ENCODE assay signal across 8 mouse cellular contexts in the genomic region with DNA sequence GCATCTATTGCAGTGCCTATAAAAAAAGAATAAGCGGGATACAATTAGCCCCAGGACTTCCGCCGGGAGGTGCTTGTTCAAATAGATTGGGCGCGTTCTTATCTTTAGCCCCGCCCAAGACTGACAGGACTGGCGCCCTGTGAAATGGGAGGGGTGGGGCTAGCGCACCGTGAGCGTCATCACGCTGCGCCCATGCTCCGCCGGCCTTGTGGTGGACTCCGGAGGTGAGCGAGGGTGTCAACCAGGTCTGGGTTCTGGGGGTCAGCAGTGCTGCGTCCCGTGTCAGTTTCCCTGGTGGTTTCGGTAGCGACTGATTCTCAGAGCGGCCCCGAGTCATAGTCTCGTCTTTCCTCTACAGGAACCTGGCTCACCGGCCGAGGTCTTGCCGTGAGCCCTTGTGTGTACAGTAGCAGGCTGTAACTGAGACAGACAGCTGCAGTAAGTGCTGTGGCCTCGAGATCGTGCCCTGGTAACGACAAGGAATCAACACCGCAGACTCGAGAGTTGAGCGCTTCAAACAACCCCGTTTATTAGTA. TPM values are rescaled to one million over a fixed set of nuclear protein-coding genes. Genes with fewer than 3 reads are reported as not detected.
DNase-seq lines count a peak whose midpoint lies in the region; ATAC-seq and TF ChIP-seq lines count a peak whose summit lies in the region.

TSS of gene Mrps17 (plus strand) at position 172 of the 536 bp plus-strand sequence.

- ATAC-seq in common myeloid progenitor, adult 5-6 weeks (replicated peaks; ENCODE audit: low read depth, poor library complexity, severe bottlenecking), result peak; percentile 99
- peak; percentile 98 for ATAC-seq in hindbrain, postnatal 0 days
- ATAC-seq in megakaryocyte, adult 5-6 weeks (ENCODE audit: poor library complexity, severe bottlenecking), result peak; percentile 100

- WGBS in hindbrain, postnatal 0 days, result under 1% methylated on average over 33 of the region's 33 CpGs

- 0 out of 2 replicates have a peak, but pooled peaks cover 8% of the 10 kb centered on the region for H3K4me1 ChIP-seq in hindbrain, postnatal 0 days (ENCODE audit: insufficient read depth, low read length)

- peak within 1 kb of the TSS; percentile 92 for H3K27ac ChIP-seq in gastrocnemius, adult 2 months
- H3K27ac ChIP-seq in hindbrain, postnatal 0 days, result peak within 1 kb of the TSS; percentile 72
- peak within 1 kb of the TSS; percentile 78 for H3K27ac ChIP-seq in left cerebral cortex, adult 2 months

- intact Hi-C loops in gastrocnemius, adult 2 months (cut with DNase I), result loop anchor here (2.0 kb wide), 1 partner anchor 45 kb away; the partner anchor contains the start of gene Zfp11
- intact Hi-C loops in left cerebral cortex, adult 2 months (cut with DNase I), result loop anchor here (2.0 kb wide), 1 partner anchor 45 kb away; the partner anchor contains the start of gene Zfp11

- no peaks in the 10 kb centered on the region for H3K9me3 ChIP-seq in hindbrain, postnatal 0 days (ENCODE audit: low read length)

- peak; percentile 98 for DNase-seq in ZHBTc4 (ENCODE audit: low read depth, low spot score)
- peak; percentile 95 for DNase-seq in gastrocnemius, adult 2 months
- peak; percentile 97 for DNase-seq in hindbrain, postnatal 0 days (ENCODE audit: low spot score)
- DNase-seq in left cerebral cortex, adult 2 months (ENCODE audit: extremely low spot score in 1 of 2, low spot score in 2 of 2), result peak; percentile 89 to 90
- peak; percentile 92 to 95 for DNase-seq in right cerebral cortex, adult 2 months (ENCODE audit: low spot score in 2 of 2)
- DNase-seq in urinary bladder, postnatal 14 days (ENCODE audit: low spot score), result peak; percentile 93

- H3K4me2 ChIP-seq in hindbrain, postnatal 0 days (ENCODE audit: low read depth, low read length), result peak within 1 kb of the TSS; percentile 91

- H3K27me3 ChIP-seq in hindbrain, postnatal 0 days (ENCODE audit: insufficient read depth, low read length), result no peaks in the 10 kb centered on the region

- H3K4me3 ChIP-seq in gastrocnemius, adult 2 months, result peak within 1 kb of the TSS; percentile 88
- H3K4me3 ChIP-seq in hindbrain, postnatal 0 days (ENCODE audit: low read length), result peak within 1 kb of the TSS; percentile 85
- H3K4me3 ChIP-seq in left cerebral cortex, adult 2 months, result peak within 1 kb of the TSS; percentile 78

- peak; percentile 5; the same call in 1 of the 2 replicates for TF ChIP-seq CTCF in gastrocnemius, adult 2 months (IDR thresholded peaks at IDR 0.05)
- peak; percentile 18; the same call in 1 of the 2 replicates for TF ChIP-seq CTCF in hindbrain, postnatal 0 days (IDR thresholded peaks at IDR 0.05; ENCODE audit: low read depth)
- TF ChIP-seq CTCF in left cerebral cortex, adult 2 months (IDR thresholded peaks at IDR 0.05), result no peak; the same call in 1 of the 2 replicates

- H3K9ac ChIP-seq in hindbrain, postnatal 0 days (replicated peaks; ENCODE audit: low read length), result peak within 1 kb of the TSS; percentile 72

- H3K36me3 ChIP-seq in hindbrain, postnatal 0 days (ENCODE audit: insufficient read depth, low read length), result peaks cover 19% of the 10 kb centered on the region

RNA-seq across cellular contexts. Expression of gene Mrps17, which starts in this region (rescaled TPM):
- total RNA-seq in common myeloid progenitor, adult 5-6 weeks (2017), result 76.2 and 84.4 TPM in 2 replicates
- 10 to 100 TPM; 57.6 to 63.1 TPM for total RNA-seq in gastrocnemius, adult 2 months (2021)
- total RNA-seq in hindbrain, postnatal 0 days (2014; rRNA removed), result 112 and 113 TPM in 2 replicates
- 156 and 157 TPM in 2 replicates for polyA plus RNA-seq in hindbrain, postnatal 0 days (2015; fragmentation: Nextera tagmentation; extraction: Ambion mirVana)
- 10 to 100 TPM; 78.0 to 87.8 TPM for total RNA-seq in left cerebral cortex, adult 2 months (2021)
- total RNA-seq in megakaryocyte, adult 5-6 weeks (2015), result 106 and 130 TPM in 2 replicates
- total RNA-seq in megakaryocyte, adult 5-6 weeks (2017), result 52.3 and 78.1 TPM in 2 replicates

Comparison
In these comparisons a context has a peak if more than half of its experiments do, and no peak if none do; other contexts are left out.
1. Peak in every context shown above with its lines: DNase-seq, ATAC-seq, H3K4me3 ChIP-seq and H3K27ac ChIP-seq.